Mouse (Mus musculus) stomach, embryonic 15.5 days (tissue): ENCODE measurements at regions not wholly inside any gene's neighbourhood (a gene's known extent, or its start where the extent isn't known, plus 50 kb on each side); places are given as distances from the start of the nearest gene placed in this dataset.
A peak's percentile ranks its signal among the peaks of the same experiment; 100 is the strongest.

ENCODE experiments used
- ATAC-seq: fragments of 200-750 bp; cut with Nextera tagmentation; 2 replicates; pipeline ENCODE4 v1.8.0; 2017; ENCODE audit warnings: low read depth, moderate number of reproducible peaks, moderate TSS enrichment; ENCODE audit not compliant: insufficient read depth, low FRiP score
- H3K27ac ChIP-seq: fragments of 300-500 bp; sonication (generic); 2 replicates; pipeline ENCODE4 v1.5.1; 2015; ENCODE audit warnings: mild to moderate bottlenecking, inconsistent platforms
- H3K27me3 ChIP-seq: fragments of 300-500 bp; sonication (generic); replicated peaks from 2 replicates; pipeline ENCODE4 v1.6.1; 2015; ENCODE audit warnings: inconsistent platforms
- H3K36me3 ChIP-seq: fragments of 300-500 bp; sonication (generic); 2 replicates; pipeline ENCODE4 v1.6.1; 2015; ENCODE audit warnings: inconsistent platforms
- H3K4me1 ChIP-seq: fragments of 300-500 bp; sonication (generic); 2 replicates; pipeline ENCODE4 v1.6.1; 2015; ENCODE audit warnings: inconsistent platforms
- H3K4me2 ChIP-seq: fragments of 300-500 bp; sonication (generic); 2 replicates; pipeline ENCODE4 v1.6.1; 2015; ENCODE audit warnings: mild to moderate bottlenecking, inconsistent platforms
- H3K4me3 ChIP-seq: fragments of 300-500 bp; sonication (generic); replicated peaks from 2 replicates; pipeline ENCODE4 v1.5.1; 2015; ENCODE audit warnings: inconsistent platforms
- H3K9ac ChIP-seq: fragments of 300-500 bp; sonication (generic); 2 replicates; pipeline ENCODE4 v1.6.1; 2015; ENCODE audit warnings: inconsistent platforms
- H3K9me3 ChIP-seq: fragments of 300-500 bp; sonication (generic); 2 replicates; pipeline ENCODE4 v1.6.1; 2016; ENCODE audit warnings: inconsistent platforms
- WGBS: fragments of 180-500 bp; shearing (Covaris S2); methylation state at CpG from one replicate; pipeline ENCODE4 v1.1.7; 2015; 5-methylcytosine and 5-hydroxymethylcytosine counted together

DNA sequence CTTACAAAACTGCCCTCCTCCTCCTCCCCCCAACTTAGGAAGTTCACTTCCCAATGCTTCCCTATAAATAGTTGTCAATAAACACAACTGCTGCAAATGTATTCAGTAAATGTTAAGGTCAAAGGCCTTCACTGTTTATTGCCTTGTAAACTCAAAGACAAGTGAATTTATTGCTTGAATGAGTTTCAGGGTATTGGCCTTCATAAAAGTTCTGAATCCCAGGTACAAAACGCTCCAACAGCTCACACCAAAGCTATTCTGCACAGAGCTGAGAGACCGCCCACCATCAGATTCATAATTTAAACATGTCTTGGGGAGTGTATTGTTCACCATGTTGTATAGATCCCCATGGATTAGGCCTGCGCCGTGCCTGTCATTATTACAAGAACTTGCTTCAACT, 53.9 kb upstream of the Cdkn3 start:
- Histone ChIP-seq H3K4me2 (no peak overlapping the region), H3K27me3 (no peaks in the 10 kb centered on the region), H3K4me3 (no peak overlapping the region), H3K9me3 (no peaks in the 10 kb centered on the region), H3K4me1 (no peaks in the 10 kb centered on the region; the same call in 1 of the 2 replicates), H3K36me3 (no peaks in the 10 kb centered on the region), H3K9ac (no peak overlapping the region), H3K27ac (no peak overlapping the region)
- WGBS = 42% methylated on average over 4 of the region's 4 CpGs
- no peak for ATAC-seq

DNA sequence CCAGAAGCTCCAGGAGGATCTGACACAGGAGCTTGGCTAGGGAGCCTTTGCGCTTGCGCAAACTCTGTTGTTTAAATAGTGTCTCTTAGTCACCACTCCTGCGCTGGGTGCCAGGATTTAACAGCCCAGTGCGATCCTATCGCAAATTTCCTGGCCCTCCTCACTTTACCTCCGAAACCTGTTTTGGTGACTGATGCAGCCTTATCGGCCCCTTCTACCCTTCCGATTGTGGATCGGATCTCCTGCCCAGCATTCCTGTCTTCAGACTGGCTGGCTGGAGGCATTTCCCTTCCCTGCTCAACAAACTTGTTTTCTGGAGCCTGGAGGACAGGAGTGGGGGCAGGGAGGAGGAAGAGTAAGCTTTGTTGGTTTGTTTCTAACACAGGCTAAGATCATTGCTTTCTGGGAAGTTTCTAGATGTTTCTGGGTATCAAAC, 56.0 kb upstream of the Cdkn3 start:
- peak overlapping the region; percentile 18; the same call in 1 of the 2 replicates for H3K4me3 ChIP-seq

DNA sequence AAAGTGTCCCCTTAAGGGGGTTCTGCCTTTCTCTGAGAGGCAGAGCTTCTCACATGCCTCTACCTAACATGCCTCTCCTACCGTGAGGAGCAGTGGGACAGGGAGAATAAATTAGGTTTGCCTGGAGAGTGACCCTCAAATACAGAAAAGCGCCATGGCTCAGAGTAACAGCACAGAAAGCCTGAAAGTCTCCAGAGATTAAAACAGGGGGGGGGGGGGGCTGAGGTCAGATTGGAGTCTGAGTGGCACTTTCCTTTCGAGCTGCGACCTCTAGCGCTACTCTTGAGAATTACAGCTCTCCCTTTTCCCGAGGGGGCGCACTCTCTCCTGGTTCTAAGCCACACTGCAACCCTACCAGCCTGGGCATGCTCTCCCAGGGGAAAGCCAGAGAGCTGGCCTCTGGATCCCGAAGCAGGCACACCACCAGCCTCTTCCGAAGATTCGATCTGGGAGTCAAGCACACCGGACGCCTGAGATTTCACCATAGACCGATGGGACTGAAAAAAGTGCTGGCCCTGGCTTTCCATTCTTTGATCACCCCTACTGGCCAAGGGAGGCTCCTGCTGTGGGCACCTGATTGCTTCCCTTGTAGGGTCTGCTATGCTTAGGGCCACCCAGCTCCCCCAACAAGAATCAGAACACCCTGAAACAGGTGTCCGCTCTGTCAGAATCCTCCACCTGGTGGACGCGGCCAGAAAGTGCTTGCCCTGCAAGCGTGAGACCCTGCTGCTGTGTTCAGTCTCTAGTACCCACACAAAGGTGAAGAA, 57.5 kb upstream of the Cdkn3 start:
- Histone ChIP-seq H3K36me3 (no peaks in the 10 kb centered on the region), H3K4me2 (no peak overlapping the region; the same call in 1 of the 2 replicates), H3K4me1 (no peaks in the 10 kb centered on the region; the same call in 1 of the 2 replicates), H3K27me3 (no peaks in the 10 kb centered on the region), H3K4me3 (no peak overlapping the region), H3K27ac (no peak overlapping the region), H3K9me3 (no peaks in the 10 kb centered on the region), H3K9ac (no peak overlapping the region)
- 41% methylated on average over 17 of the region's 17 CpGs for WGBS
- ATAC-seq = no peak

More for the DNA sequence above, 56.0 kb upstream of the Cdkn3 start:
- 39% methylated on average over 9 of the region's 9 CpGs for WGBS
- H3K36me3 ChIP-seq = no peaks in the 10 kb centered on the region
- no peaks in the 10 kb centered on the region for H3K9me3 ChIP-seq
- peak overlapping the region; percentile 47 for H3K4me2 ChIP-seq
- H3K27ac ChIP-seq = no peak overlapping the region
- ATAC-seq = no peak
- no peak overlapping the region for H3K9ac ChIP-seq
- H3K27me3 ChIP-seq = no peaks in the 10 kb centered on the region
- no peaks in the 10 kb centered on the region; the same call in 1 of the 2 replicates for H3K4me1 ChIP-seq

DNA sequence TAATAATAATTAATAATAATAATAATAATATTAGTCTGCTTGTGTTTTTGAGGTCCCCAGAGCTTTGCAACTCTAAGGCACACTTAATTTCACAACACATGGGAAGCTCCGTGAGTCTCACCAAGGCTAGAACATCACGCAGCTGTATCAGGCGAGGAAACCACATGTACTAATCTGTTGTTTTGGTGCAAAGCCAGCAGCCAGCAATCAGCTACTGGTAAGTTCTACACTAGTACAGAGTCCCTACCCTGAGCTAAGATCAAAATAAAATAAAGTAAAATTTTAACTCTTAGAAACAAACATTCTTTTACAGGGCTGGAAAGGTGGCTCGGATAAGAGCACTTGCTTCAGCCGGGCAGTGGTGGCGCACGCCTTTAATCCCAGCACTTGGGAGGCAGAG, 67.8 kb upstream of the Cdkn3 start:
- H3K4me2 ChIP-seq = no peak overlapping the region
- WGBS = 86% methylated on average over 7 of the region's 7 CpGs
- no peaks in the 10 kb centered on the region for H3K36me3 ChIP-seq
- no peak overlapping the region for H3K27ac ChIP-seq
- H3K4me3 ChIP-seq = no peak overlapping the region
- no peaks in the 10 kb centered on the region for H3K4me1 ChIP-seq
- no peak overlapping the region for H3K9ac ChIP-seq
- no peaks in the 10 kb centered on the region for H3K9me3 ChIP-seq
- no peak for ATAC-seq
- no peaks in the 10 kb centered on the region for H3K27me3 ChIP-seq

DNA sequence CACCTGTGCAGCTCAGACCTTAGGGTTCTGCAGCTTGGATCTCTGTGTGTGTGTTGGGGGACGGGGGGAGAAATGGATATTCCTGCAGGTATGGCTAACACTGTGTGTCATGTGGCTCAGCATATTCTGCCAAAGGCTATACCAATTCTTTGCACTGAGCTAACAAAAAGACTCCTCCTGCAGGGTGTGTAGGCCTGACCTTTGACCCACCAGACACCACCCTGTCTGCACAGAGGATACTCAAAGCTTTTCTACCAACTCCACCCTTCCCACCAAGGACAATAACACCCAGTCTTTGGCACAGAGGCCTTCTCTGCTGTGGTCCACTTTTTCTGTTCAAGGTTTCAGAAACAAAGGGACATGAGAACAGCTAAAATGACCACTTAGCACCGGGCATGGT, 68.3 kb upstream of the Cdkn3 start:
- Histone ChIP-seq H3K4me3 (no peak overlapping the region), H3K9ac (no peak overlapping the region), H3K4me1 (no peaks in the 10 kb centered on the region), H3K36me3 (no peaks in the 10 kb centered on the region), H3K9me3 (no peaks in the 10 kb centered on the region), H3K27me3 (no peaks in the 10 kb centered on the region), H3K27ac (no peak overlapping the region), H3K4me2 (no peak overlapping the region)
- 82% methylated on average over 2 of the region's 2 CpGs for WGBS
- no peak for ATAC-seq

GRCm38 (mm10) chr14:46682728-46683127, 77.6 kb upstream of the Cdkn3 start:
- H3K9me3 ChIP-seq = no peaks in the 10 kb centered on the region
- ATAC-seq = no peak
- no peak overlapping the region for H3K4me3 ChIP-seq
- no peaks in the 10 kb centered on the region for H3K4me1 ChIP-seq
- no peak overlapping the region for H3K4me2 ChIP-seq
- WGBS = 76% methylated on average over 6 of the region's 6 CpGs
- H3K9ac ChIP-seq = no peak overlapping the region
- H3K27ac ChIP-seq = no peak overlapping the region
- no peaks in the 10 kb centered on the region for H3K36me3 ChIP-seq
- H3K27me3 ChIP-seq = no peaks in the 10 kb centered on the region

GRCm38 (mm10) chr14:46678935-46679334, 81.4 kb upstream of the Cdkn3 start:
- Histone ChIP-seq H3K4me3 (no peak overlapping the region), H3K4me2 (no peak overlapping the region), H3K9me3 (no peaks in the 10 kb centered on the region), H3K27ac (no peak overlapping the region), H3K9ac (no peak overlapping the region), H3K4me1 (no peaks in the 10 kb centered on the region), H3K36me3 (no peaks in the 10 kb centered on the region), H3K27me3 (no peaks in the 10 kb centered on the region)
- WGBS = 51% methylated on average over 4 of the region's 4 CpGs
- ATAC-seq = no peak

DNA sequence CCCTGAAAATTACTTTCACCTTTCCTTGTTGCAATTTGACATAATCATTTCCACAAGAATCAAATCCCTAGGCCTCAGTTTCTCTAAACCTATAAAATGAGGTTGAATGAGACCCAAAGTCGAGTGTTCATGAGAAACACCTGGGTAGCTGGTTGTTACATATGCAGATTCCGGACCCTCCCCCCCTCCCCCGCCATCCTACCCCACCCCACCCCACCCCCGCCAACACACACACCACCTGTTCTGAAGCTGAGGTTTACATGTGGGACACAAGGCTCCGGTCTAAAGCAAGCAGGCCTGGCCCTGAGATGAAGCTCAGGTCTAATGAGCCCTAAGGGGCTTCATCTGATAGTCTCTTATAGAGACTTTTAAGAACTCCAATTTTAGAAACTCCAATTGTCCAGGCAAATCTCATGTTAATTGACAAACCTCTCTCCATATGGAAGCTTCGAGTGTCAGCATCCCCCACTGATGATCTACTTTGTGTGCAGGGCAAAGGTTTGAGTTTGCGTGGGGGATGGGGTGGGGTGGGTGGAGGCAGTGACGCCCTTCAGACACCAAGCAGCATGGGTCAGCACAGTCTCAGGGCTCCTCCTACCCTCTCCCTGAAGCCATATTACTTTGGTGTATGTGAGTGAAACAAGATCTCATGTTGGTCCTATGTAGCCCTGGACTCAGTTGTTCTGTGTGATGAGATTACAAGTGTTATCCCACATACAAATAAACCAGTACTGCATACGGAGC, 88.7 kb upstream of the Cdkn3 start:
- no peak for ATAC-seq
- 82% methylated on average over 9 of the region's 9 CpGs for WGBS
- Histone ChIP-seq H3K4me3 (no peak overlapping the region), H3K27me3 (no peaks in the 10 kb centered on the region), H3K27ac (no peak overlapping the region), H3K4me1 (no peaks in the 10 kb centered on the region), H3K36me3 (no peaks in the 10 kb centered on the region), H3K9ac (no peak overlapping the region), H3K9me3 (no peaks in the 10 kb centered on the region), H3K4me2 (no peak overlapping the region)

DNA sequence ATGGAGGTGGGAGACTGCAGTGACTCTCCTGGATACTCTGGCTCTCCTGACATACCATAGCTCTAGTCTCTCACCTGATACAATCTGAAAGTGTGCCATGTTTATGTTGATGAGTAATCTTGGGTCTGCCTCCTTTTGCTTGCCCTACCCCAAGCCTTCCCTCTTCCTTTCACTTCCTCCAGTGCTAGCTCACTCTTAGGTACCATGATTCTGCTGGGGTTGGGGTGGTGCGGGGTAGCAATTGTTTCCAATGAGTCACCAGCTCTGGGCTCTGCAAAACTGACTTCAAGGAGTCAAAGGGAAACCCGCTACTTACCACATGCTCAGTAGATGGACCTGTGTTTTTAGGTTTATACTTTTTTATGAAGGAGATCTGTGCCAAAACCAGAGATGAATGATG, 89.3 kb upstream of the Cdkn3 start:
- Histone ChIP-seq H3K4me2 (no peak overlapping the region), H3K9ac (no peak overlapping the region), H3K9me3 (no peaks in the 10 kb centered on the region), H3K27ac (no peak overlapping the region), H3K4me3 (no peak overlapping the region), H3K36me3 (no peaks in the 10 kb centered on the region), H3K4me1 (no peaks in the 10 kb centered on the region), H3K27me3 (no peaks in the 10 kb centered on the region)
- no peak for ATAC-seq
- 90% methylated on average over 2 of the region's 2 CpGs for WGBS

DNA sequence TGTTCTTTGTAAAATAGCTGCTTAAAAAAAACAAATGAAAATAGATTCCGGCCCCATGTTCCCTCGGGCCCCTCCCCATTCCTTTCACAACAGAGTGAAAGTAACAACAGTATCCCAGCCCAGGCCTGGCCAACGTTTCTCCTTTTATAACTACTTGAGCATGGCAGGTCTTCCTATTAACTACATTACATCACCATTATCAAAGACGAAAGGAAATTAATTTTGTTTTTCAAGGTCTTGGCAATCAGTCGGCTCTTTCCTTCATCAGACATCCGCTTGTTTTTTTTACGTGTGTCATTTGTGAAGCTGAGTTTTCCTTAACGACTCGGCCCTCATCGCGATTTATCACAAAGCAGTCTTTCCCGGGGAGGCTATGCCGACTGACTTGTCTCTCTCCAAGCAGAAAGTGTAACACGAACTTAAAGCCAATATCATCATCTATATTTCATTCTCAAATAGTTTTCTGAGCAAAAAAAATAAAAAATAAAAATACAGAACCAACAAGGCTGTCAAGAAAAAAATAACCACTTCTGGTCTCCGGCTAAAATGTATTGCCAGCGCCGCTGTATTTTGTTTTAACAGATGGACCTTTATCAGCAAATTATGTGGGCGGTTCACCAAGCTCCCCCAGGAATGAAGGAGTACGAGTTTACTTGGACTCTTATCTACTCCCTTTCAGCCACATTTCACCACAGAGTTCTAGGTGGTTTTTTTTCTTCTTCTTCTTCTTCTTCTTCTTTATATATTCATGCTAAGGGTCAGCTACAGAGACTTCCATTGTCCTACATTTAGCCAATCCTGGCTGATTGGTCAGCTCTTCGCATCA, 89.9 kb upstream of the Cdkn3 start:
- H3K4me3 ChIP-seq = no peak overlapping the region
- 70% methylated on average over 20 of the region's 20 CpGs for WGBS

GRCm38 (mm10) chr14:46668275-46668674, 92.1 kb upstream of the Cdkn3 start:
- WGBS = 87% methylated on average over 3 of the region's 3 CpGs
- Histone ChIP-seq H3K9ac (no peak overlapping the region), H3K27ac (no peak overlapping the region), H3K9me3 (no peaks in the 10 kb centered on the region), H3K4me3 (no peak overlapping the region), H3K4me1 (no peaks in the 10 kb centered on the region), H3K27me3 (no peaks in the 10 kb centered on the region), H3K36me3 (no peaks in the 10 kb centered on the region), H3K4me2 (no peak overlapping the region)
- ATAC-seq = no peak

More for the DNA sequence above, 89.9 kb upstream of the Cdkn3 start:
- no peaks in the 10 kb centered on the region for H3K4me1 ChIP-seq
- H3K36me3 ChIP-seq = no peaks in the 10 kb centered on the region
- no peak overlapping the region for H3K9ac ChIP-seq
- H3K27me3 ChIP-seq = no peaks in the 10 kb centered on the region
- H3K9me3 ChIP-seq = no peaks in the 10 kb centered on the region
- H3K27ac ChIP-seq = no peak overlapping the region
- no peak overlapping the region for H3K4me2 ChIP-seq
- no peak for ATAC-seq

DNA sequence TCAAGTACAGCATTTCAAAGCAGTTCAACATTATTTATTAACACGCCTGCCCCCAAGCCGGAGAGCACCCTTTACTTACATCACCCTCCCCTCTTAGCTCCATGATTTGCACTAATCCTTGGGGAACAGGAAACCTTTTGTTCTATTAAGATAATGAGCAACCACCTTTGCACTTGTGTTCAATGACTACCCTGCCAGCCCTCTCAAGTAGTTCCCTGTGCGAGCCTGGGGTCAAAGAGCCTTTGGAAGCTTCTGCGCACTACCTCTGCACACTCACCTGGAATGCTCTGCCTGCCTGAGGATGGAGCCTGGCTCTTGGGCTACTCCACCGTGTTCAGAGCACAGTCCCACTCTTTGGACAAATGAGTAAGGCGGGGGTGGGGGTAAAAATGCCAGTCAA, 96.0 kb upstream of the Cdkn3 start:
- Histone ChIP-seq H3K9ac (no peak overlapping the region), H3K4me3 (no peak overlapping the region), H3K27ac (no peak overlapping the region), H3K27me3 (no peaks in the 10 kb centered on the region), H3K9me3 (no peaks in the 10 kb centered on the region), H3K4me1 (no peaks in the 10 kb centered on the region), H3K36me3 (no peaks in the 10 kb centered on the region), H3K4me2 (no peak overlapping the region)
- 62% methylated on average over 6 of the region's 6 CpGs for WGBS
- ATAC-seq = no peak
